Mouse (Mus musculus): ENCODE measurements around the gene Alg6. TPM values are rescaled to one million over a fixed set of nuclear protein-coding genes. Genes with fewer than 3 reads are reported as not detected.
A peak's percentile ranks its signal among the peaks of the same experiment; 100 is the strongest.

The Alg6 gene
- polyA plus RNA-seq, 1 experiment from 2014 or later, result 19.9 TPM

- H3K4me1 ChIP-seq, result no peaks in the 10 kb centered on the region
- no peaks in the 10 kb centered on the region for H3K27me3 ChIP-seq
- 67% methylated on average over 7 of the region's 7 CpGs for WGBS
- no peaks in the 10 kb centered on the region for H3K36me3 ChIP-seq
- no peak overlapping the region for H3K27ac ChIP-seq
- H3K9ac ChIP-seq, result no peak overlapping the region
- no peaks in the 10 kb centered on the region for H3K9me3 ChIP-seq
- H3K4me2 ChIP-seq, result no peak overlapping the region
- H3K4me3 ChIP-seq, result no peak overlapping the region
- ATAC-seq (ENCODE audit: borderline replicate concordance, extremely low read depth, low FRiP score, low TSS enrichment), result no peak
Observed at GRCm38 (mm10) chr4:99739836-99740235, 24.4 kb downstream of the Alg6 start.

DNA sequence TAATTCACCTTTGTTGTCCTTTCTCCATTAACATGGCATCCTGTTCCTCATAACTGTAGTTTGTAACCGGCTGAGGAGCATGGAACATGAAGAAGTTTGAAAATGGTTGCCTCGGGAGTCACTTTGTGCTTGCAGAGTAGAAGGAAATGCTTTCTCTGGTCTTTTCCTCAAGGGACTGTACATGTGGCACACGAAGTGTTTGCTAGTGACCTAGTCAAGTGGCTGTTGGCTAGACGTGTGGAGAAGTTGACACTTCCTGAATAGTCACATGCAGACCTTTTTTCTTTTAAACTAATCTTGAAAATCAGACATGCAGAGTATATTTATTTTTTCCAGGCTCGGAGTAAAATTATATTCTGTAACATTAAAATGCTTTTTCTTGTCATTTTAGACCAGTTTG is 37.0 kb downstream of the Alg6 start:
- Histone ChIP-seq H3K4me3 (no peak overlapping the region), H3K27me3 (no peaks in the 10 kb centered on the region), H3K27ac (no peak overlapping the region), H3K36me3 (peaks cover 5% of the 10 kb centered on the region; the same call in 1 of the 2 replicates), H3K9me3 (no peaks in the 10 kb centered on the region), H3K9ac (no peak overlapping the region), H3K4me2 (no peak overlapping the region), H3K4me1 (no peaks in the 10 kb centered on the region)
- 60% methylated on average over 5 of the region's 5 CpGs for WGBS
- ATAC-seq (ENCODE audit: borderline replicate concordance, extremely low read depth, low FRiP score, low TSS enrichment), result no peak

GRCm38 (mm10) chr4:99766303-99766702 is 50.8 kb downstream of the Alg6 start:
- Histone ChIP-seq H3K4me3 (no peak overlapping the region), H3K4me2 (no peak overlapping the region), H3K9me3 (no peaks in the 10 kb centered on the region), H3K9ac (no peak overlapping the region), H3K4me1 (no peaks in the 10 kb centered on the region), H3K27ac (no peak overlapping the region), H3K27me3 (no peaks in the 10 kb centered on the region), H3K36me3 (no peaks in the 10 kb centered on the region)
- 57% methylated on average over 5 of the region's 5 CpGs for WGBS
- ATAC-seq (ENCODE audit: borderline replicate concordance, extremely low read depth, low FRiP score, low TSS enrichment), result no peak

DNA sequence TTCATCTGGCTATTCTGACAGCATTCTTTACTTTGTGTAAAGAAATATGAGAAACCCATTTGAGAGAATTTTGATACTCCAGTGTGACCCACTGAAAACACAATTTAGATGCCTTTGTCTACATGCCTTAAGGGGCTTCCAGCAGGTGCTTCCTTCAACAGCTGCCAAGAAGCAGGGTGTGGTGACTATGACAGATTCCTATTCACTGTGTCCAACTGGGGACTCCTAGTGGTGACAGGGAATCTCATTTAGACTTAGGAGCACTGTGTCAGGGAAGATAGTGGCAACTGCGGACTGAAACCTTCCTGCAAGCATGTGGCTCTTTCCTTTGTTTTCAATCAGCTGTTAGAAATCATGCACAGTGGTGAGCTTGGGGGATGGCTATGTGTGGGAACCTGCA is 51.3 kb downstream of the Alg6 start:
- no peaks in the 10 kb centered on the region for H3K27me3 ChIP-seq
- H3K9ac ChIP-seq, result no peak overlapping the region
- no peak for ATAC-seq (ENCODE audit: borderline replicate concordance, extremely low read depth, low FRiP score, low TSS enrichment)
- H3K4me3 ChIP-seq, result no peak overlapping the region
- 60% methylated on average over 1 of the region's 1 CpGs for WGBS
- H3K27ac ChIP-seq, result no peak overlapping the region
- no peaks in the 10 kb centered on the region for H3K4me1 ChIP-seq
- H3K4me2 ChIP-seq, result no peak overlapping the region
- H3K9me3 ChIP-seq, result no peaks in the 10 kb centered on the region
- no peaks in the 10 kb centered on the region for H3K36me3 ChIP-seq

DNA sequence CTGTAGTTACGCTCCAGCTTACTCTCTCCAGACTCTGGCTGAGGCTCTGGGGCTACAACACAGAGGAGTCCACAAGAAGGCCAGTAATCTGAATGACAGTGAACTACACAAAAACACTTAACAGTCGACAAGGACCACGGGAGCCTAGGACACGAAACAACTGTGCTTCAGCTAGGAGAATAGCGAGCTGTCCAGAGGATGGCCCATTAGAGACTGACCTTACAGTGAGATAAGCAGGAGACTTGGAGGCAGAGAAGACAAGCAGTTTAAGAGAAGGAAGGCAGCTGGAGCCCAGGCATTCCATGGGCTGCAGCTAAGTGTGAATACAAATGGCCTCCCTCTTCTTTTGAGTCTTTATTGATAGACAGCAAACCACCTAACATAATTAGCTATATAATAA is 55.1 kb downstream of the Alg6 start:
- 65% methylated on average over 5 of the region's 5 CpGs for WGBS
- H3K4me3 ChIP-seq, result no peak overlapping the region
- H3K36me3 ChIP-seq, result no peaks in the 10 kb centered on the region
- peak; percentile 64; the same call in 1 of the 2 replicates for ATAC-seq (ENCODE audit: borderline replicate concordance, extremely low read depth, low FRiP score, low TSS enrichment)
- no peaks in the 10 kb centered on the region for H3K4me1 ChIP-seq
- H3K4me2 ChIP-seq, result no peak overlapping the region
- no peaks in the 10 kb centered on the region for H3K9me3 ChIP-seq
- no peak overlapping the region for H3K27ac ChIP-seq
- H3K9ac ChIP-seq, result no peak overlapping the region
- H3K27me3 ChIP-seq, result no peaks in the 10 kb centered on the region

DNA sequence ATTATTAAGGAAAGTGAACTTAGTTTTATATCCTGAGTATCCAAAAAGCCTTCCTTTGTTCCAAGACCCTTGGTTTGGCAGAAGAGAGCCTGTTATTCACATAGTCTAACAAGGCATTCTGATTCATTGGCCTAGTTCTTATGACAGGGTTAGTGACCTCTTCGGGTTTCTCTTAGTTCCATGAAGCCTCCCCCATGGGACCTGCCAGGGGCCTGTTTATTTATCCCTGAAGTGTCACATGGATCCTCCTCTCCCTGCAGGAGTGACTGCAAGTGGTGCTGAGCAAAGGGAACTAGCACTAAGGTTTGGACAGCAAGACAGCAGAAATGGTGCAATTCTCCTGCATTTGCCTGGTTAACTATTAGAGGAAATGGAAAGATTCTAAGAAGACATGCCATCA is 57.6 kb downstream of the Alg6 start:
- Histone ChIP-seq H3K9me3 (no peaks in the 10 kb centered on the region), H3K27me3 (no peaks in the 10 kb centered on the region), H3K4me2 (no peak overlapping the region), H3K27ac (no peak overlapping the region), H3K36me3 (no peaks in the 10 kb centered on the region), H3K9ac (no peak overlapping the region), H3K4me1 (no peaks in the 10 kb centered on the region), H3K4me3 (no peak overlapping the region)
- ATAC-seq (ENCODE audit: borderline replicate concordance, extremely low read depth, low FRiP score, low TSS enrichment), result no peak
- 12% methylated on average over 1 of the region's 1 CpGs for WGBS

- Histone ChIP-seq H3K27ac (no peak overlapping the region), H3K4me3 (no peak overlapping the region), H3K9me3 (no peaks in the 10 kb centered on the region), H3K9ac (no peak overlapping the region), H3K36me3 (no peaks in the 10 kb centered on the region), H3K4me1 (no peaks in the 10 kb centered on the region), H3K27me3 (no peaks in the 10 kb centered on the region), H3K4me2 (no peak overlapping the region)
- whole genome bisulfite sequencing, result 85% methylated on average over 6 of the region's 6 CpGs
- no peak for ATAC-seq (ENCODE audit: borderline replicate concordance, extremely low read depth, low FRiP score, low TSS enrichment)
Observed at GRCm38 (mm10) chr4:99792365-99792764, 76.9 kb downstream of the Alg6 start.

Other genes starting within 250 kb of the Alg6 start
- gene Foxd3, start 59.4 kb upstream of the Alg6 start, polyA plus RNA-seq (2015; fragmentation: Nextera tagmentation; extraction: Ambion mirVana), result 0.10 and 0.13 TPM in 2 replicates
- gene Efcab7, start 113.5 kb downstream of the Alg6 start, polyA plus RNA-seq (2015; fragmentation: Nextera tagmentation; extraction: Ambion mirVana), result 18.9 and 22.4 TPM in 2 replicates
- gene Pgm1, start 213.8 kb downstream of the Alg6 start, polyA plus RNA-seq (2015; fragmentation: Nextera tagmentation; extraction: Ambion mirVana), result 71.5 and 79.2 TPM in 2 replicates
- gene Itgb3bp, start 214.1 kb downstream of the Alg6 start, polyA plus RNA-seq (2015; fragmentation: Nextera tagmentation; extraction: Ambion mirVana), result 38.4 and 41.1 TPM in 2 replicates